18 mouse cellular contexts compared by ENCODE assay signal in genomic region chrX:169470715-169471114, GRCm38 (mm10).
DNase-seq lines count a peak whose midpoint lies in the region; ATAC-seq and TF ChIP-seq lines count a peak whose summit lies in the region.
"Had no signal": no experiment of that assay in that cellular context is flagged by ENCODE, and none has a peak within 500 bp of the region (broad histone marks: within the 10 kb centered on the region; RNA-seq: fewer than 3 reads in every experiment).

No protein-coding gene starts in this region.

- ATAC-seq in lung, embryonic 14.5 days (ENCODE audit: insufficient read depth): peak; percentile 77; the same call in 1 of the 2 replicates
- ATAC-seq in megakaryocyte-erythroid progenitor cell, adult 5-6 weeks (replicated peaks; ENCODE audit: low FRiP score, low TSS enrichment, poor library complexity, severe bottlenecking): no peak
- ATAC-seq in hindbrain, embryonic 13.5 days (ENCODE audit: low FRiP score): no peak
- ATAC-seq: hindbrain, embryonic 16.5 days; liver, postnatal 0 days had no signal

- no peak overlapping the region for H3K4me3 ChIP-seq in heart, embryonic 10.5 days
- H3K4me3 ChIP-seq in lung, embryonic 14.5 days (ENCODE audit: low read depth, low read length): no peak overlapping the region
- H3K4me3 ChIP-seq in hindbrain, embryonic 13.5 days: no peak overlapping the region
- H3K4me3 ChIP-seq: embryonic facial prominence, embryonic 12.5 days; midbrain, embryonic 12.5 days; myocyte; stomach, embryonic 15.5 days had no signal

- 53% methylated on average over 2 of the region's 2 CpGs for whole genome bisulfite sequencing in heart, embryonic 10.5 days
- WGBS in lung, embryonic 14.5 days: 54% methylated on average over 2 of the region's 2 CpGs
- WGBS in hindbrain, embryonic 13.5 days: 57% methylated on average over 2 of the region's 2 CpGs

- H3K27ac ChIP-seq in heart, embryonic 10.5 days: no peak overlapping the region
- no peak overlapping the region for H3K27ac ChIP-seq in lung, embryonic 14.5 days (ENCODE audit: low read depth)
- H3K27ac ChIP-seq in hindbrain, embryonic 13.5 days: no peak overlapping the region
- H3K27ac ChIP-seq: embryonic facial prominence, embryonic 12.5 days; midbrain, embryonic 12.5 days; stomach, embryonic 15.5 days had no signal

- H3K27me3 ChIP-seq in heart, embryonic 10.5 days (ENCODE audit: insufficient read depth, poor library complexity, severe bottlenecking): peaks cover 3% of the 10 kb centered on the region; the same call in 1 of the 2 replicates
- no peaks in the 10 kb centered on the region for H3K27me3 ChIP-seq in lung, embryonic 14.5 days (ENCODE audit: insufficient read depth, low read length)
- H3K27me3 ChIP-seq in hindbrain, embryonic 13.5 days: peaks cover 19% of the 10 kb centered on the region; the same call in 1 of the 2 replicates

- no peak overlapping the region for H3K4me2 ChIP-seq in lung, embryonic 14.5 days
- no peak overlapping the region for H3K4me2 ChIP-seq in hindbrain, embryonic 13.5 days
- H3K4me2 ChIP-seq: embryonic facial prominence, embryonic 12.5 days; midbrain, embryonic 12.5 days; stomach, embryonic 15.5 days had no signal

- no peak for TF ChIP-seq CTCF in lung, embryonic 14.5 days (IDR thresholded peaks at IDR 0.05; ENCODE audit: low read depth)
- TF ChIP-seq CTCF in brain, embryonic 14.5 days (IDR thresholded peaks at IDR 0.05; ENCODE audit: borderline replicate concordance, extremely low read depth, insufficient read depth, insufficient read length): no peak

- intact Hi-C loops in heart, postnatal 10 days (cut with DNase I): loop anchor here (5.0 kb wide), 1 partner anchor 217 kb away; the partner anchor contains the start of gene Mid1

- no peak for TF ChIP-seq POLR2A in brain, embryonic 14.5 days (IDR thresholded peaks at IDR 0.05; ENCODE audit: borderline replicate concordance, extremely low read depth, insufficient read depth, insufficient read length, poor library complexity, severe bottlenecking)

- peak; percentile 62 for DNase-seq in heart, adult 11 months
- DNase-seq in heart, embryonic 10.5 days (ENCODE audit: low spot score): no peak
- peak; percentile 67 for DNase-seq in lung, embryonic 14.5 days
- no peak for DNase-seq in lung, adult 18-20 months
- peak; percentile 5 for DNase-seq in brain, embryonic 14.5 days (ENCODE audit: low read depth)
- DNase-seq in heart, postnatal 10 days: peak; percentile 49 to 51
- DNase-seq: cerebellum, adult 9-11 months; kidney, adult 9 months; liver, postnatal 0 days; retina, postnatal 1 day; spleen, adult 18-20 months had no signal

- H3K4me1 ChIP-seq in heart, embryonic 10.5 days: no peaks in the 10 kb centered on the region
- H3K4me1 ChIP-seq in lung, embryonic 14.5 days (ENCODE audit: insufficient read depth): no peaks in the 10 kb centered on the region
- H3K4me1 ChIP-seq in hindbrain, embryonic 13.5 days (replicated peaks): no peaks in the 10 kb centered on the region
- H3K4me1 ChIP-seq: embryonic facial prominence, embryonic 12.5 days; midbrain, embryonic 12.5 days; stomach, embryonic 15.5 days had no signal

- no peak overlapping the region for H3K9ac ChIP-seq in lung, embryonic 14.5 days
- no peak overlapping the region for H3K9ac ChIP-seq in hindbrain, embryonic 13.5 days
- H3K9ac ChIP-seq: embryonic facial prominence, embryonic 12.5 days; liver, postnatal 0 days; midbrain, embryonic 12.5 days; stomach, embryonic 15.5 days had no signal

- H3K9me3 ChIP-seq in heart, embryonic 10.5 days: no peaks in the 10 kb centered on the region
- H3K9me3 ChIP-seq in lung, embryonic 14.5 days (ENCODE audit: low read depth, low read length): no peaks in the 10 kb centered on the region
- no peaks in the 10 kb centered on the region for H3K9me3 ChIP-seq in hindbrain, embryonic 13.5 days
- H3K9me3 ChIP-seq: embryonic facial prominence, embryonic 12.5 days; midbrain, embryonic 12.5 days; stomach, embryonic 15.5 days had no signal

- no peaks in the 10 kb centered on the region for H3K36me3 ChIP-seq in heart, embryonic 10.5 days
- H3K36me3 ChIP-seq in lung, embryonic 14.5 days (ENCODE audit: insufficient read depth): no peaks in the 10 kb centered on the region
- no peaks in the 10 kb centered on the region for H3K36me3 ChIP-seq in hindbrain, embryonic 13.5 days
- H3K36me3 ChIP-seq: embryonic facial prominence, embryonic 12.5 days; midbrain, embryonic 12.5 days; stomach, embryonic 15.5 days had no signal

Comparison
In these comparisons a context has a peak if more than half of its experiments do, and no peak if none do; other contexts are left out.
1. DNase-seq: peak in heart, adult 11 months (single experiment), lung, embryonic 14.5 days (single experiment), brain, embryonic 14.5 days (single experiment) and heart, postnatal 10 days (2 of 2); none in heart, embryonic 10.5 days (single experiment) and lung, adult 18-20 months (0 of 2).